Mouse (Mus musculus): Measurements from ENCODE around the gene Tssk1. TPM values are rescaled to one million over a fixed set of nuclear protein-coding genes. Genes with fewer than 3 reads are reported as not detected.

Gene Tssk1
- polyA plus RNA-seq, 2 experiments = not detected

DNA sequence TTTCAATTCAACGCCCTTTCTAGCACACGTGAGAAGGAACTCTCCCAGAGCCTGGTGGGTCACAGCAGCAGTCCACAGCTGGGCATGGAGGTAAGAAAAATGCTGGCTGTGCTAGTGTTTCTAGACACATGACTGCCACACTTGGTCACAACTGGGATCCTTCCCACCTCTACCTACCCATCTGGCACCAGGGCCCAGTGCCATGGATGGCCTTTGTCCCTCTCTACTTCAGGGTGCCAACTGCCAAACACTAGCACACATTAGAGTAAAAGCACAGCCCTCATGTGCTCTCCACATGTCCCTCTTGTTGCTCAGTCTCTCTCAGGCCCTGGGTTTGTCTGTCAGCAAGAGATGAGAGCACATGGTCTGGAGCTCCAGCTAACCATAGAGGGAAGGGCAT, 35.6 kb downstream of the Tssk1 start:
- Histone ChIP-seq H3K9ac (replicated peaks) (no peak overlapping the region), H3K4me2 (ENCODE audit: low read depth) (no peak overlapping the region), H3K27ac (no peak overlapping the region), H3K9me3 (ENCODE audit: control insufficient read depth, low read length) (no peaks in the 10 kb centered on the region), H3K4me3 (ENCODE audit: insufficient read depth in 1 of 2, low read depth in 2 of 2, low read length in 2 of 2) (no peak overlapping the region), H3K27me3 (ENCODE audit: control insufficient read depth, insufficient read depth, low read length) (no peaks in the 10 kb centered on the region), H3K4me1 (replicated peaks; ENCODE audit: control insufficient read depth in 2 of 2, insufficient read depth in 2 of 2, low read length in 1 of 2) (peaks cover 17 to 18% of the 10 kb centered on the region in 2 experiments), H3K36me3 (replicated peaks; ENCODE audit: control insufficient read depth, insufficient read depth, low read depth) (peaks cover 7% of the 10 kb centered on the region; the same call in 1 of the 2 replicates)
- DNase-seq (ENCODE audit: low read depth in 3 of 3, low spot score in 3 of 3) = no peak
- no peak for TF ChIP-seq EP300 (IDR thresholded peaks at IDR 0.05; ENCODE audit: low read depth)
- TF ChIP-seq CTCF (IDR thresholded peaks at IDR 0.05; ENCODE audit: low read depth) = no peak
- WGBS (ENCODE audit: insufficient replicate concordance) = 75% methylated on average over 2 of the region's 2 CpGs
- no peak for ATAC-seq (ENCODE audit: insufficient read depth)

DNA sequence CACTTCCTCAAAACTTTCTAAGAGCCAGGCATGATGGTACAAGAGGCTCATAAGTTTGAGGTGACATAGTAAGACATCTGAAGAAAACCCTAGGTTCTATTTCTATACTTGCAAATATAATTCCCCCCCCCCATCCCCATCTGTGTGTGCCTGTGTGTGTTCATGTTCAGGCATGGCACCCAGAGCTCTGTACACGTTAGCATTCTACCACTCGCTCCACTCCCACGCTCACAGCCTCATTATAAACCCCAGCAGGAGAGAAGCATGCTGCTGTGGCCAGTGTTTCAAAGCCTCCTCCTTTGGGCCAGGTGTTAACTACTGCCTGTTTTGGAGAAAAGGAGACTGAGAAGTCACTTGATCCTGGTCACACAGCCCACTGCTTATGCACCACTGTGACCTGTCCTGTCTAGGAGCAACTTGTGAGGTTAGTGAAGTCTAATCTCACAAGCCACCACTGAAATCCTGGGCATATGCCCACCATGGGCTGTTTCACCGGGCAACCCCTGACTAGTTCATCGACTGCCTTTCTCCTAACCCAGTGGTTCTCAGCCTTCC, 38.0 kb downstream of the Tssk1 start:
- WGBS (ENCODE audit: insufficient replicate concordance) = 85% methylated on average over 5 of the region's 5 CpGs
- TF ChIP-seq CTCF (IDR thresholded peaks at IDR 0.05; ENCODE audit: low read depth) (no peak), EP300 (IDR thresholded peaks at IDR 0.05; ENCODE audit: low read depth) (no peak)
- DNase-seq (ENCODE audit: low read depth in 3 of 3, low spot score in 3 of 3) (no peak), ATAC-seq (ENCODE audit: insufficient read depth) (no peak)
- H3K9ac ChIP-seq (replicated peaks) = no peak overlapping the region
- no peaks in the 10 kb centered on the region for H3K9me3 ChIP-seq (ENCODE audit: control insufficient read depth, low read length)
- peaks cover 18 to 20% of the 10 kb centered on the region in 2 experiments for H3K4me1 ChIP-seq (replicated peaks; ENCODE audit: control insufficient read depth in 2 of 2, insufficient read depth in 2 of 2, low read length in 1 of 2)
- H3K27ac ChIP-seq = no peak overlapping the region
- no peak overlapping the region for H3K4me3 ChIP-seq (ENCODE audit: insufficient read depth in 1 of 2, low read depth in 2 of 2, low read length in 2 of 2)
- H3K27me3 ChIP-seq (ENCODE audit: control insufficient read depth, insufficient read depth, low read length) = no peaks in the 10 kb centered on the region
- no peaks in the 10 kb centered on the region for H3K36me3 ChIP-seq (replicated peaks; ENCODE audit: control insufficient read depth, insufficient read depth, low read depth)
- H3K4me2 ChIP-seq (ENCODE audit: low read depth) = no peak overlapping the region

DNA sequence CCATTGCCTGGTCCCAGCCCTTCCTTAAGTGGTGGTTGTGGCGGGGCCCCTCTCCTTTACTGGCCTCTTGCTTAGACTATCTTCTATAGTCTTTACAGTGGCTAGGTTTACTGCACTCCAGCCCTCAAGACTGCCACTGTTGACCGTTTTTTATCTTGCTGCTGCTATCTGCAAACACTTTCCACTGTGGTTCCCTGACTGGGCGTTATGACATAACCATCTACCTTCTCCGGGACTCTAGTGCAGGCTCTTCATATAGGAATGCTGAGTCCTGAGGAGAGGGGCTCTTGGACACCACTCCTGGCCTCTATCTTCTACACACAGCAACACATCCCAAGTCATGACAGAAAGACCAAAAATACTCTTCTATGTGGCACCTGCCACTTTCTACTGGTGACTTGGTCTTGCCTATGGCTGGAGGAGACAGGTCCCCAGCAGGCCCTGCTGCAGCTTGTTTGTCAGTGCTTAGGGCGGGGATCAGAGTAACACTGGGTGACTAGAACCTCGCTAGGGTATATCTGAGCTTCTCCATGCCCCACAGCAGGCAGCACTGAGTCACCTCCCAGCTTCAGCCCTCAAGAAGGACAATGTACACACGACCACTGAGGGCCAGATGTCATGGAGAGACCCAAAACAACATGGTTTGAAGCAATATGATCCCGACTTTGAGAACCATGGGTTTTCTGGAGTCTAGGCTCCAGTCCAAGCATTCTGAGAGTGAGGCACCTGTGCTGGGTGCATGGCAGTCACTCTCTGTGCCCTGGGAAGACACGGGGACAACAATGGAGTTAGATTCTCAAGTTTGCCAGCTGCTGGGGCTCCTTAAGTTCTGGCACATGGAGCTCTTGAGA, 39.8 kb downstream of the Tssk1 start:
- peak overlapping the region; percentile 79 for H3K27ac ChIP-seq
- no peaks in the 10 kb centered on the region for H3K9me3 ChIP-seq (ENCODE audit: control insufficient read depth, low read length)
- TF ChIP-seq EP300 (IDR thresholded peaks at IDR 0.05; ENCODE audit: low read depth) (peak; percentile 59), CTCF (IDR thresholded peaks at IDR 0.05; ENCODE audit: low read depth) (no peak)
- H3K27me3 ChIP-seq (ENCODE audit: control insufficient read depth, insufficient read depth, low read length) = no peaks in the 10 kb centered on the region
- H3K4me3 ChIP-seq (ENCODE audit: insufficient read depth in 1 of 2, low read depth in 2 of 2, low read length in 2 of 2) = no peak overlapping the region
- 19% methylated on average over 9 of the region's 9 CpGs for WGBS (ENCODE audit: insufficient replicate concordance)
- no peak overlapping the region for H3K4me2 ChIP-seq (ENCODE audit: low read depth)
- no peak overlapping the region; the same call in 1 of the 2 replicates for H3K9ac ChIP-seq (replicated peaks)
- H3K4me1 ChIP-seq (replicated peaks; ENCODE audit: control insufficient read depth in 2 of 2, insufficient read depth in 2 of 2, low read length in 1 of 2) = peaks cover 23 to 30% of the 10 kb centered on the region in 2 experiments
- no peaks in the 10 kb centered on the region for H3K36me3 ChIP-seq (replicated peaks; ENCODE audit: control insufficient read depth, insufficient read depth, low read depth)
- DNase-seq (ENCODE audit: low read depth in 3 of 3, low spot score in 3 of 3) (no peak), ATAC-seq (ENCODE audit: insufficient read depth) (peak; percentile 78)

DNA sequence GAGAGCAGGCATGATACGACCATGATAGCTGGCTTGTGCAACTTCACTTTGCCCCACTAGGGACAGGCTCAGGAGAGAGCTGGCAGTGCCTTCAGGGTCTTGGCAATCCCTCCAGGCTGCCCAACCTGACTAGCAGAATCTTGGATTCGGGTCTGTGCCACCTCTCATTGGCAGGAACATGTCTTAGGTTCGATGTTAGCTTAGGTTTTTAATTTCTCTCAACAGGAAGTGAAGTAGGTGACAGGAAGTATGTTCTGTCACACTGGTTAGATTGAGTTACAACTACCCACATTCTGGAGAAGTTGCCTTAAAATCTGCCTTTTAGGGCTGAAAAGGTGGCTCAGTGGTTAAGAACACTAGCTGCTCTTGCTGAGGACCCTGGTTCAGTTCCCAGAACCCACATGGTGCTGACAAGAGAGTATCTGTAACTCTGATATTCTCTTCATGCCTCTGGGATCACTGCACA, 40.5 kb downstream of the Tssk1 start:
- no peak overlapping the region; the same call in 1 of the 2 replicates for H3K9ac ChIP-seq (replicated peaks)
- WGBS (ENCODE audit: insufficient replicate concordance) = 25% methylated on average over 3 of the region's 3 CpGs
- H3K9me3 ChIP-seq (ENCODE audit: control insufficient read depth, low read length) = no peaks in the 10 kb centered on the region
- peaks cover 26 to 34% of the 10 kb centered on the region in 2 experiments for H3K4me1 ChIP-seq (replicated peaks; ENCODE audit: control insufficient read depth in 2 of 2, insufficient read depth in 2 of 2, low read length in 1 of 2)
- no peak for TF ChIP-seq EP300 (IDR thresholded peaks at IDR 0.05; ENCODE audit: low read depth)
- TF ChIP-seq CTCF (IDR thresholded peaks at IDR 0.05; ENCODE audit: low read depth) = peak; percentile 40
- no peaks in the 10 kb centered on the region for H3K27me3 ChIP-seq (ENCODE audit: control insufficient read depth, insufficient read depth, low read length)
- no peak for ATAC-seq (ENCODE audit: insufficient read depth)
- no peak for DNase-seq (ENCODE audit: low read depth in 3 of 3, low spot score in 3 of 3)
- H3K4me3 ChIP-seq (ENCODE audit: insufficient read depth in 1 of 2, low read depth in 2 of 2, low read length in 2 of 2) = no peak overlapping the region
- H3K27ac ChIP-seq = peak overlapping the region; percentile 79
- H3K36me3 ChIP-seq (replicated peaks; ENCODE audit: control insufficient read depth, insufficient read depth, low read depth) = no peaks in the 10 kb centered on the region
- H3K4me2 ChIP-seq (ENCODE audit: low read depth) = no peak overlapping the region

DNA sequence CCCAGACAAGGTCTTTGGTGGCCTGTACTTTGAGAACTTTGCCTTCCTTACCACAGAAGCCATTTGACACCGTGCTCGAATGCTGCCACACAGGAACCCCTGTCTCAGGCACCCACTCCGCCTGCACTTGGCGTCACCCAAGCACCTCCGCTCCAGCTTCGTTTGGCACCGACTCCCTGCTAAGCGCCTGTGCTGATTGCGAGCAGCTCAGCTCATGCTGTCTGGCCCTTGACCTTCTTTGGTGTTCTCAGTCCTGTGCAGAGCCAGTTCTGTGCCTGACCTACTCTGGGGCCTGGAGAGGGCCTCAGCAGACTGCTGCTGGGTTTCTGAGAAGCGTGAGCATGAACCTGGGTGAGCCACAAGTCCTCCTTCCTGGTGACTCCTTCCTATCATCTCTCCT, 42.8 kb downstream of the Tssk1 start:
- H3K4me2 ChIP-seq (ENCODE audit: low read depth) = no peak overlapping the region
- no peaks in the 10 kb centered on the region for H3K36me3 ChIP-seq (replicated peaks; ENCODE audit: control insufficient read depth, insufficient read depth, low read depth)
- H3K9me3 ChIP-seq (ENCODE audit: control insufficient read depth, low read length) = no peaks in the 10 kb centered on the region
- H3K4me3 ChIP-seq (ENCODE audit: insufficient read depth in 1 of 2, low read depth in 2 of 2, low read length in 2 of 2) = no peak overlapping the region
- no peak overlapping the region for H3K27ac ChIP-seq
- ATAC-seq (ENCODE audit: insufficient read depth) = no peak
- WGBS (ENCODE audit: insufficient replicate concordance) = 70% methylated on average over 10 of the region's 10 CpGs
- no peaks in the 10 kb centered on the region for H3K27me3 ChIP-seq (ENCODE audit: control insufficient read depth, insufficient read depth, low read length)
- peaks cover 27 to 35% of the 10 kb centered on the region in 2 experiments for H3K4me1 ChIP-seq (replicated peaks; ENCODE audit: control insufficient read depth in 2 of 2, insufficient read depth in 2 of 2, low read length in 1 of 2)
- no peak overlapping the region for H3K9ac ChIP-seq (replicated peaks)
- TF ChIP-seq CTCF (IDR thresholded peaks at IDR 0.05; ENCODE audit: low read depth) = no peak
- TF ChIP-seq EP300 (IDR thresholded peaks at IDR 0.05; ENCODE audit: low read depth) = no peak
- DNase-seq (ENCODE audit: low read depth in 3 of 3, low spot score in 3 of 3) = no peak
